Mouse (Mus musculus): ENCODE data around the gene Rnf113a1.
A peak's percentile ranks its signal among the peaks of the same experiment; 100 is the strongest.

DNA sequence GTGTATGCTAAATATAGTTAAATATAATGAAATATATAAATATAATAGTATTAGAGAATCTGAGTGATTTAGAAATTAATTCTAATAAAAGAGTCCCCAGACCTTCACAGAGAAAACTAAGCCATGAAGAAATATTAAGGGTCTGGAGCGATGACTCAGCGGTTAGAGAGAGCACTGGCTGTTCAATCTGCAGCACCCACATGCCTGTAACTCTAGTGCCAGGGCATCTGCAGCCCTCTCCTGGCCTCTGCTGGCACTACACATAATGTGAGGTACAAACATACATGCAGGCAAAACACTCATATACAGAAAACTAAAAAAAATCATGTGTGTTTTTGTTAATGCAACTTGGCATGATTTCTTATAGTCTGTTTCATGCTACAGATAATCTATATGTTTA lies 46.1 kb upstream of the Rnf113a1 start:
- no peak for TF ChIP-seq POLR2A (IDR thresholded peaks at IDR 0.05; ENCODE audit: low read depth, low read length)
- peak; percentile 12; the same call in 1 of the 2 replicates for TF ChIP-seq CTCF (IDR thresholded peaks at IDR 0.05; ENCODE audit: extremely low read depth, insufficient read length, insufficient replicate concordance, low read depth, low read length)

Measured in small intestine, adult 2 months (tissue).